Mouse (Mus musculus) Muller cell, postnatal 12 days (primary cell): ENCODE measurements at regions not wholly inside any gene's neighbourhood (a gene's known extent, or its start where the extent isn't known, plus 50 kb on each side); places are given as distances from the start of the nearest gene placed in this dataset.
A peak's percentile ranks its signal among the peaks of the same experiment; 100 is the strongest.
"Not testable (repeated sequence)": the region's sequence is repeated elsewhere in the genome, so short reads cannot be mapped to it uniquely, and the experiment has no call there.

ENCODE experiments used
- DNase-seq: peaks from one replicate; pipeline ENCODE4 v3.0.0-alpha.2; 2015; ENCODE audit errors: inconsistent ontology term

DNA sequence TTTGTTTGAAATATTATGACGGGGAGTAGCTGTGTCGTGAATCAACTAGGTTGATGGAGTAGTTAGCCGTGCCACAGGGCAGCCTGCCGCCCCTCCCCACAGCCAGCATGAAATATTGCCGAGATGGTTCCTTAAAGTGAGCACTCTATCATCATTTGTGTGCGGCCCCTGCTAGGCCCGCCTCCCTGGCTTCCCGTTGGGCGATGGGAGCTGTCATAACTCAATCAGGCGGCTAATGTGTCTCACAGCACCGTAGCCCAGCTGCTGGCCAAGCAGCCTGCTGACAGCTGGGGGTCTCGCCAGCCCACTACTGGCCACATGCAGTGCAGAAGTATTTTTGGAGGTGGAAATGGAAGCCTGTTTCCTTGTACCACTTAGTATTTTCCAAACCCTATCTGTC is 140.9 kb downstream of the Sall1 start:
- no peak for DNase-seq

DNA sequence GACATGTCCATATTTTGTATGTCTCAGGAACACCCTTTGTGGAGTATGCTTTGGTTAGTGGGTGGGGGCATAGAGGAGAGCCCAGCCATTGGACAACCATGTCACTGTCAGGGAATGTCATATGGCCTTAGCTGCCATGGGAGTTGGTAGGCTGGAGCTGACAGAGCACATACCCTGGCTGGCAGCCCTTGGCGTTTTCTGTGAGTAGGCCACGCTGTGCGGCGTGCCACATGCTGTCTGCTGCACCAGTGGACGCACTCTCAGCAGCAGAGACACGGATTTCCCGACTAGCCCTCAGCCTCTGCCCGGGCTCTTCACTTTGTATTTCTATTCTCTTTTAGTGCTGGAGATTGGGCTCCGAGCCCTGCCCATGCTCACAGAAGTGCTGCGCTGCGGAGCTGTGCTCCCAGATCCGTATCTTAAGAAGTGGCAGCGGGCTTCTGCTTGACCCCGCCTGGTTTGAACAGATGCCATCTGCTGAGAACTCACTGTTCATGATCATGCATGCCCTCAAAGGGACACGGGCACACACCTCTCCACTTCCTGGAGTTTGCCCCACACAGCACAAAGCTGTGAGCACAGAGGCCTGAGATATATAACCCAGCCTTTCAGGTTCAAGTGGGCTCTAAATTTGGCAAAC is 160.1 kb downstream of the Sall1 start:
- no peak for DNase-seq

DNA sequence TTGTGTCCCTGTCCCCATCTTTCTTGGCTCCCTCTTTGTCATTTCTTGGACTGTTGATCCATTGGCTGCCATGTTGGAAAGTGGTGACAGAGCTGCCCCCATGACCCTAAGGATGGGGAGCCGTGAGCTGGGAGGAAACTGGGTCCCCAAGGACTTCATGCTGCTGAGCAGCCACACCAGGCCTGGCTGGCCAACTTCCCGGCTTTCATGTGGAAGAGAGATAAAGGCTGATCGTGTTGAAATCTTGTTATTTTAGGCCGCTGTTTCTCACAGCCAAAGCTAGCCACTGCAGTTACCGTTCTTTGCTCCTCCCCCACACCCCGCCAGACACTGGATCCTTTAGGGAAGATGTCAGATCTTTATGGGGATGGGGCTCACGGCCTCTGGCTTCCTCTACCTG is 164.1 kb downstream of the Sall1 start:
- no peak for DNase-seq

DNA sequence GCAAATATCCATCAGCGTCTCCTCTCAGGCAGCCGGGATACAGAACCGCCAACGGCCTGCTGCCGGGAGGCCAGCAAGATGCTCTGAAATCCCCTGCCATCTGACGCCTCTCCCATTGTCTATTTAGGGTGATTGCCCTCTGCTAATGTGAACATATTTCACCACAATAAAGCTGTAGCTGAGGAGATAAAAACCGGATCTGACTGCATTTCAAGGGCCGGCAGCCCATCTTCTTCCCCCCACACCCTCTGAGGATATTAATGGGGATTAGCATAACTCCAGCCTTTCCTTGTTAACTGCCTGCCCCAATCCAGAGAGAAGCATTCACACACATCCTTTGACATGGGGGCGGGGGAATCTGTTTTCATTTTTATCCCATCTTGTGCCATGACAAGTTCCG is 166.0 kb downstream of the Sall1 start:
- DNase-seq: no peak

DNA sequence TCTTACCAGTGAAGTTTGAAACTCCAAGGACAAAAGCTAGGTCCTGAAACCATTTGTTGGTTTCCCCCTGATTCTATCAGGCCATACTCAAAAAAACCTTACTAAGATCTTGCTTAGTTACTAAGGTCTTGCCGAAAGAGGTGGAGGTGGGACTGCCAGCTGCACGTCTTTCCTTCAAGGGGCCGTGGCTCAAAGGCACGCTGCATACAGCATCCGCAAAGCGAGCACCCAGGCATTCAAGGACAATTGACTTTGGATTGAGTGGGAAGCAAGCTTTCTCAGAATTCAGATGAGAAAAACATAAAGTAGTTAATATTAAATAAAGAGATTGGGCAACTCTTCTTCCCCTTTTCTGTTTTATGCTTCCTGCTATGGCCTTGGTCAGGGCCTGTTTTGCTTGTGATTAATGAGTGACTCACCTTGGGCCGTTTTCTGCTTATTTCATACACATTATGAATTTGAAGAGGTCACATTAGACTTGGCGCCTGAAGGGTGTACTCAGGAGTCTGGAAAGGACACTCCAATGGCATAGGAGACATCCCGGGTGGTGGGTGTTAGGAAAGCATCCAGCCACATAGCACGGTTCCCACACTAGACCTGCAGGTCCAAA is 166.1 kb downstream of the Cyld start:
- DNase-seq: no peak

DNA sequence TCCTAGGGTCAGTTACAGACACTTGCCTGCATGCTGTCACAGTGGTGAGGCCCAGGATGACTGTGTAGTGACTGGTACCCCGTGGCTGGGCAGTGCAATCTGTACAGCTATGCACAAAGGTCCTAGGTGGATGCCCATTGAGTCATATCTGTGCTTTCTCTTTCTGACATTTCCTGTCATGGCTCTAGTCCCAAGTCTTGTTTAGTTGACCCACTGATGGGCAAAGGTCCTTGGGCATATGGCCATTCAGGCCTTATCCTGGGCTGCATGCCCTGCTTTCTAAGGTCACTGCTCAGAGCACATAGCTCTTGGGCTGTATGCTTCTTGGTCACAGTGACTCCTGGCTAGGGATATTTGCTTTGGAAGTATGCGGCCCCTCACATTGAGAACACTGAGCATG is 160.4 kb downstream of the Cyld start:
- DNase-seq: no peak

DNA sequence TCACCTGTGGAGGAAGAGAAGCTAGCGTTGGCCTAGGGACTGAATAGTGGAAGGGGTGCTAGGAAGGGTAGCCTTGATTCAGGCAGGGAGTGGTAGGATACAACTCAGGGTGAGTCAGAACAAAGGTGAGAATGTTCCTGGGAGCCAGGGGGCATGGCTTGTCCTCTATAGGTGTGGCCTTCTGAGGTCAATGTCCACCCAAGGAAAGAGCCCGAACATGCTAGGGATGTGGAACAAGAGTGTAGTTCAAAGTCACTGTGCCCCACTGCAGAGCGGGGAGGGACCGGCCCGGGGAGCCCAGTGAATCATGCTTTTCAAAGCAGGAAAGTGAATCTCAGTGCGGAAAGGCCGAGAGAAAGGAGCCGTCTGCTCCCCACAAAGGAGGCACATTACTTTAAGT is 156.4 kb downstream of the Cyld start:
- no peak for DNase-seq

DNA sequence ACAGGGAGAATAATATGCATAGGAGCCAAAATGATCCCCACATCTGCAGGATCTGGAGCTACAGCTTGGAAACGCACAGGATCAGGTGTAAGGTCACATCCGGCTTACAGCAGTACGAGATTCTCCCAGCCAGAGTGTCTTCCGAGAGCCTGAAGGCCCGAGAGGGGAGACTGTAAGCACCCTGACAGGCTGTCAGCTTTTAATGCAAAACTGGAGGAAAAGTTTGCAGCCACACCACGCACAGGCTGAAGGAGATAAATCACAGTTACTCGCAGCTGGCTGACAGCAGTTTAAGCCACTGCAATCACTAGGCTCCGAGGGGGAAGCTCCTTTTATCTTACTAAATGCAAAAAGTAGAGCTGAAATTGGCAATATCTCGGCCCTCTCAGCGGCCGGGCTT is 149.1 kb downstream of the Cyld start:
- no peak for DNase-seq

DNA sequence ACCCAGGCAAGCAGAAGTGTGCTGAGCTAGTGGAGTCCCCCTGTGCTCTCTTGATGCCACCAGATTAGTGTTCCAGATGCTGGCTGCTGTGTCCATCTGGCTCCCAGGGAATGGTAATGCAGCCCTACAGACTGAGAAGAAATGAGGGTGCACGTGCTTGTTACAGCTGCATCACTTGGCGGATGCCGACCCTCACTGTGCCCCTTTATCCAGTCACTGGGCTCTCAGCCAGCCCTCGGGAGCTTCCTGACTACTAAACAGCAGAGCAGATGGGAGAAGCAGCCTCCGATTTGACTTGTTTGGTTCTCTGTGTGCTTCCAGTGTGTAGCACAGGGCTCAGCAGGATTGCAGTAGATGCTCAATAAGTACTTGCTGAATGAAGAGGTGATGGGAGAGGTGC is 147.5 kb downstream of the Cyld start:
- DNase-seq: no peak

DNA sequence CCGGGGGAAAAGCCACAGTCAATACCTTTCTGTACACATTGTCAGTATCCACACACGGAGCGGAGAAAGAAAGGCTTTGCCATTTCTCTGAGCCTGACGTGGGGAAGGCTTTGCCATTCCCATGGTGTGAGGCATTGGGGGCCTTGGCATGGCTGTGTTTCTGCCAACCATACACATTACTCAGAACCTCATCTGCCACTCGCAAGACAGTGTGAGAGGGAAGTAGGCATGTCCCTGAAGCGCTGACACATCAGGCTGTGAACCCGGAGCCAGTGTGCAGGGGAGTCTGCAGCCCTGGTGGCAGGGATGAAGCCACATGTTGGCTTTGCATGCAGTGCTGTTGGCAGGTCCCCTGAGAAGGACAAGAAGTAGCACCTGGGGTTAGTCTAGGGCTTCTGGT is 145.6 kb downstream of the Cyld start:
- no peak for DNase-seq

DNA sequence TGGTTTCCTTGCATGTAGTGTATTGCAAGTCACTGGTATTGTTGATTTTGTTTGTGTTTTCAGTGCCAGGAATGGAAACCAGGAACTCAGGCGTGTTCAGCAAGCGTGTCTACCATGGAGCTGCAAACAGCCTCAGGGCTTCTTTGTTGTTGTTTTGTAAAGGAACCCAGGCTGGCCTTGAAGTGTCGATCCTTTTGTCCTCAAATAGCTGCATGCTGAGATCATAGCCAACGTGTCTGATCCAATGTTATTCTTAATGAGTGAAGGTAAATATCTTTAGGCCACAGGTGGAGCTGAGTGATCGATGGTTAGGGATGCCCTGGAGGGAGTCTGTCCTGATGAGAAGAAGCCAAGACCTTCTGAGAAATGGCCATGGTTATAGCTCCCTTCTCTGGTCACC is 143.3 kb downstream of the Cyld start:
- no peak for DNase-seq

DNA sequence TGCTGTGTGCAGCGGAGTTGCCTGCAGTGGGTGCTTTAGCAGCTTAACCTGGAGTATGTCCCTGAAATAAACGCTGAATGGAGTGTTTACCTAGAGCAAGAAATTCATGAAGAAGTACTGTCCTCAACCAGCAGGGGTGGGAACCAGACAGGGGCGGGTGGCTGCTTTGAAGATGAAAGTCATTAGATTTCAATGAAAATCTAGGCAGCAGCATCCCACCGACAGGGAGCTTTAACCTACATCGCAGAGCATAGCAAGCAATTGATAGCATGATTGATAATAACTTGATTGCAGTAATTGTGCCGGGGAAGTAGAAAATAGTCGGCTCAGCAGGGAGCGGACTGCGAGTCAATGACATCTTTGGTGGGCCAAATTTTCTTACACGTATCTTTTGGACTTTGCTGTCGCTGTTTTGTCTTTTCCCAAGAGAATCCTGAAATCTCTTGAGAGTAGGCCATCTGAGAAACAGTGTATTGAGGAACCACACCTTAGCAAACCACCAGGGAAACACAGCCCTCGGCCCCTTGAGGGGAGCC is 139.0 kb downstream of the Cyld start:
- DNase-seq: no peak

DNA sequence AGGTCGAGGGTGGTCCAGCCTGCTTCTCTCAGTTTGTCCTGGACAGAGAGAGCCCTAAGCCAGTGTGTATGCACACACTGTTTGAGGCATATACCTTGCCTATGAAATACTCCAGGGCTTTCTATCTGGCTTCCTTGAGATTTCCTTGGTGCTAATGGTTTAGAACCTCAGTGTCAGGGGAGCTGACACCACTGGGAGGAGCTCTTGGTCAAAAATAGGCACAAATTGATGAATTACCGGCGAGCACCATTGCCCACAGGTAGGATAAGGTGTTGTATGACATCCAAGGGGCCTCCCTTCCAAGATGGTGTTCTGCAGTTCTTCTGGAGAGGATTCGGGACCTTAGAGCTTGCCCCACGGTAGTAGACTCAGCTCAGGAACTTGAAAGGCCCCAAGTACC is 129.0 kb downstream of the Cyld start:
- no peak for DNase-seq

DNA sequence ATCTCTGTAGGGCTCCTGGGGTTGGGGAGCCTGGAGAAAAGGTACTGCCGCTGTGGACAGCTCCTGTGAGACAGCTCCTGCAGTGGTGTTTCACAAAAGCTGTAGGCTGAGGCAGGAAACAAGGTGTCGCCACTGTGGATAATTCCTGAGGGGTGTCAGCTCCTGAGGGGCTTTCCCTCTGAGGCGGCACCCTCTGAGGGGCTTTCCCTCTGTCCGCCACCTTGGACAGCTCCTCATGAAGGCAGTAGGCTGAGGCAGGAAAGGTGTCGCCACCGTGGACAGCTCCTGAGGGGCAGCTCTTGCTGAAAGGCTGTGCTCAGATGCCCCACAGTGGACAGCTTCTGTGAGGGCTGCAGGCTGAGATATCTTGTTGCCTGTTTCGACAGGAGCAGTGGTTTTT is 127.1 kb downstream of the Cyld start:
- DNase-seq: peak; percentile 13

DNA sequence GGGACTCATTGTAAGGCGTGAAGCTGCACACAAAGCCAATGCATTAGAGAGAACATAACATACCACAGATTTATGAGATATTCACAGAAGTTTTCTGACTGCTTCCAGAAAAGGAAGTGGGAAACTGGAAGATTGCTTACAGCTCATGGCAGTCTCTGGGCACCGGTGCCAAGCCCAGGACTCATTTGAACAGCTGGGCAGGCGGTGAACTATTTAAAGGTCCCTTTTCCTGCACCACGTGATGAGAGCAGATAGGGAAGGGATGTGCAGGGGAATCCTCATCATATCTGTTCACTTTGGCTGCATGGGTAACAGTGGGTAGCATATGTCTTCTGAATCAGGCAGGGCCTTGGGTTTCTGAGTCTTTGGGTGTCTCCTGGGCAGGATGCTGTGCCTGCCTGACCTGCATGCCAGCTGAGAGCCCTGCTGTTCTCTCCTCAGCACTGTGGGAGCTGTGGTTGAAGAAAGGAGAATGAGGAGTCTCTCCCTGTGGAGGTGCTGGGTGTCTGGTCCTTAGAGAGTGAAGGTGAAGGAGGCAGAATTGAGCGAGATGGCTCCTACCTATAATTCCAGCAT is 123.5 kb downstream of the Cyld start:
- DNase-seq: no peak

DNA sequence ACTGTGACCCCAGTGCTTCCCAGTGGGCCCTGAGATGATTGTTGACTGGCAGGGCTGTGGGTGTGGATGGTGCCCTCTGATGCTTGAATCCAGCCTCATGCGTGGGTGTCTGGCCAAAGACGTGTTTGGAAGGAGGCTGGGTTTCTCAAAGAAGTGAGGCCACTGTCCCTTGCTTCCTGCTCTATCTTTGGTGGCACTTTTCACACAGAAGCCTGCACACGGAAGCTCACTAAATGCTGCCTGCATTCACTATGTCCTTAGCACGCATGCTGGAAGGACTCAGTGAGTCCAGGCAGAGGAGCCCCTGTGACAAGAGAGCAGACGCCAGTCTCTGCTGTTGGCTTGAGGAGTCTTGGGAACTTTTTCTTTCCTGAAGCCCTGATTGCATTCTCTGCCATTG is 119.6 kb downstream of the Cyld start:
- DNase-seq: no peak

DNA sequence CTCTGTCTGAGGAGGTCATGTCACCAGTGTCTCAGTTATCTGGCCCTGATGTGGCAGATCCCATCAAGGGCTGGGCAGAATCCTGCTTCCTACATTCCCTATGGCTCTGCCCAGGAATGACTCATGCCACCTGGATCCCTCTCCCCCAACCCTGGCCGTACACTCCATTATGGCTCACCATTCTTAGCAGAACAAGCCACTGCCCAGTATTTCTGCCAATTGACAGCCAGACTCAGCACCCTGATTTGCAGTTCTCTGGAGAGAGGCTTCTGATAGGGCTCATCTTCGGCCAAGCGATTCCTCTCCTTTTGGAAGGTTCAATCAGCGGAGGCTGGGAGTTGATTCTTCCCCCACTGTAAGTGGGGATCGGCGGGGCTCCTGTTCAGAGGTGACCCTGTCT is 117.4 kb downstream of the Cyld start:
- no peak for DNase-seq

DNA sequence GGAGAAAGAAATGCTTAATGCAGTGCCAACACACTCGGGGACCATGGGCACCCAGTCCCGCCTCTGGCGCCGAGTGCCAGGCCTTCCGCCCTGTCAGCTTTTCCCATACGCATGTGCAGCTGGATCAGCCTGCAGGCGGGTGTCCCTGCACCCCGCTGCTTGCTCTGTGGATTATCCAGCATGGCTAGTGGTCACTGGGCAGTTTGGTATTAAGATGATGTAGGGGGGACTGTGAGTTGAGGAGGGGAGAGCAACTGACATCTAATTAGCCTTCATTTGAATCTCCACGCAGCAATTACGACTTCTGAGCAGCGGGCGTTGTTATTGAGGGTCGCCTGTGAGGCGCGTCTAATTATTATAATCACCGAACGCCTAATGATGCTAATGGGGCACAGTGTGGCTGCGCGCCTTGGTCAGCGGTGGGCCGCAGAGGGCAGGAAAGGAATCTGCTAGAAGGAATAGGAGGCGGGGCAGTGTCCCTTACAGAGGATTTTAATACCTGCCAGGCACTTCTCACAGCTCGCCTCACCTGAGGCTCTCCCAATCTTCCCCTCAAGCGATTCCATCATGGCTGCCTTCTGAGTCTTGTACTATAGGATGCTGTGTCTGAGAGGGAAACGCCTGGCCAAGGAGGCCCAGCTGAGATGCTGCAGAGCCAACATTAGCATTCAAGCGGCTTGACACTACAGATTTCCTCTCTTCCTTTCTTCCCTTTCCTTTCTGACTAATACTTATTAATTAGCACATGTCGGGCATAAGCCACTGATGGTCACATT is 116.3 kb downstream of the Cyld start:
- DNase-seq: peak; percentile 76

DNA sequence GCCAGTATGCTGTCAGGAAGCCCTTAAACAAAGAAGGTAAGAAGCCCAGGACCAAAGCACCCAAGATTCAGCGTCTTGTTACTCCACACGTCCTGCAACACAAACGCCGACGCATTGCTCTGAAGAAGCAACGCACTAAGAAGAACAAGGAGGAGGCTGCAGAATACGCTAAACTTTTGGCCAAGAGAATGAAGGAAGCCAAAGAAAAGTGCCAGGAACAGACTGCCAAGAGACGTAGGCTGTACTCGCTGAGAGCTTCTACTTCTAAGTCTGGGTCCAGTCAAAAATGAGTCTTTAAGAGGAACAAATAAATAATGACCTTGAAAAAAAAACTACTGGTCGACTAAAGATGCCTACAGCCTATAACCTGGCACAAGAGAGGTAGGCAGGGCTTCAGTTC is 110.0 kb downstream of the Cyld start:
- not testable (repeated sequence) for DNase-seq
